Mouse (Mus musculus): ENCODE measurements around the gene Copz1. TPM values are rescaled to one million over a fixed set of nuclear protein-coding genes. Genes with fewer than 3 reads are reported as not detected.

Gene Copz1
- polyA plus RNA-seq, 1 experiment from 2014 or later = 220 TPM

- no peak overlapping the region for H3K4me3 ChIP-seq
- no peaks in the 10 kb centered on the region for H3K27me3 ChIP-seq
- H3K4me1 ChIP-seq = peaks cover 43% of the 10 kb centered on the region
- H3K9me3 ChIP-seq = no peaks in the 10 kb centered on the region
- H3K36me3 ChIP-seq = peaks cover 12% of the 10 kb centered on the region
- H3K27ac ChIP-seq (replicated peaks) = no peak overlapping the region
- 91% methylated on average over 8 of the region's 8 CpGs for WGBS
- no peak for ATAC-seq (replicated peaks)
- no peak overlapping the region for H3K4me2 ChIP-seq (replicated peaks)
- H3K9ac ChIP-seq (replicated peaks) = no peak overlapping the region
Measured at GRCm38 (mm10) chr15:103317731-103318130, 45.2 kb downstream of the Copz1 start.

DNA sequence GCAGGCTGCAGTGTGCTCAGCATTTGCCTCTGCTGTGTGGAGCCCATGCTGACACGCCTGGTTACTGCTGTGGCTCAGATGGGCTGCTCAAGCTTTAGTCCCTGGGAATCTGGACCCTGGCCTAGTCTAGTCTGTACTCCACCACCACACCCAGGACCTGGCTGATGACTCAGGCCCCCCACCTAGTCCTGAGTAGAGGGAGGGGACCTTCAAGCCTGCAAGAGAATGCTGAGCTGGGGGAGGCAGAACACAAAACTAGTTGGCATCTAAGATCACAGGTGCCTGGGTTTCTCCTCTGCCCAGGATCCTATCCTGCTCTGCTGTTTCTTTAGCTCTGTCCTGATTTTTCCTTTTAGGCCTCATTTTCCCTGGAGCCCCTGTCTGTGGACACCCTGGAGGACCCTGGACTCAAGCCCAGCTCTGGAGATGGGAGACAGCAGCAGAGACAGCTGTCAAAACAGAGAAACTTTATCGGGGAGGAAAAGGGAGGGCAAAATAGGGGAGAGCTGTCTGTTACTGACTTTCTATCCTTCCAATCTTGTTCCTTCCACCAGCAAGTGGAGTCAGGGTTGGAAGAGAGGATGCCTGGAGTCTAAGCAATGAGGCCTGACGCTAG is 45.8 kb downstream of the Copz1 start:
- H3K4me3 ChIP-seq = no peak overlapping the region
- H3K9ac ChIP-seq (replicated peaks) = no peak overlapping the region
- 79% methylated on average over 3 of the region's 3 CpGs for WGBS
- no peaks in the 10 kb centered on the region for H3K27me3 ChIP-seq
- H3K36me3 ChIP-seq = peaks cover 12% of the 10 kb centered on the region
- H3K4me2 ChIP-seq (replicated peaks) = no peak overlapping the region
- peaks cover 45% of the 10 kb centered on the region for H3K4me1 ChIP-seq
- H3K9me3 ChIP-seq = no peaks in the 10 kb centered on the region
- no peak for ATAC-seq (replicated peaks)
- no peak overlapping the region for H3K27ac ChIP-seq (replicated peaks)

GRCm38 (mm10) chr15:103321076-103321475 is 48.6 kb downstream of the Copz1 start:
- 66% methylated on average over 1 of the region's 1 CpGs for WGBS
- peaks cover 30% of the 10 kb centered on the region for H3K4me1 ChIP-seq
- H3K4me3 ChIP-seq = no peak overlapping the region
- no peaks in the 10 kb centered on the region for H3K9me3 ChIP-seq
- no peak for ATAC-seq (replicated peaks)
- no peak overlapping the region for H3K4me2 ChIP-seq (replicated peaks)
- no peak overlapping the region for H3K27ac ChIP-seq (replicated peaks)
- H3K9ac ChIP-seq (replicated peaks) = no peak overlapping the region
- H3K27me3 ChIP-seq = no peaks in the 10 kb centered on the region
- peaks cover 5% of the 10 kb centered on the region for H3K36me3 ChIP-seq

DNA sequence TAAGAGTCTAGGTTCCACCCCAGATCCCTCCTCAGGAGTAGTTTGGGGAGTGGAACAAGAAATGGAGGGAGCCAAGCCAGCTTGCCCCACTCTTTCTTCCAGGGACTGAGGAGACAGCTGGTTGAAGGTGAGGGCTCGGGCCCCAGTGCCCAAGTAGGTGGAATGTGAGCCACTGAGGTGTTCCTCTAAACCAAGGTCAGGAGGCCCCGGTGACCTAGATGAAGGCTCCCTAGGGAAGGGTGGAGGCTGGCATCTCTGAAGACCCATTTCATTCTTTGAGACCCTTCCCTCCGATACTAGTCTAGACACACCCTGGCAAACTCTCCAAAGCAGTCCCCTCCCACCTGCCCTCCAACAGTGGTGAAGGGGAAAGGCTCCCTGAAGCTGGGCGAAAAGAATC is 49.9 kb downstream of the Copz1 start:
- no peaks in the 10 kb centered on the region for H3K27me3 ChIP-seq
- no peaks in the 10 kb centered on the region for H3K9me3 ChIP-seq
- H3K27ac ChIP-seq (replicated peaks) = no peak overlapping the region
- peaks cover 30% of the 10 kb centered on the region for H3K4me1 ChIP-seq
- H3K9ac ChIP-seq (replicated peaks) = peak overlapping the region; percentile 77
- peak overlapping the region; percentile 64 for H3K4me3 ChIP-seq
- 36% methylated on average over 4 of the region's 4 CpGs for WGBS
- H3K36me3 ChIP-seq = no peaks in the 10 kb centered on the region; the same call in 1 of the 2 replicates
- 0 out of 2 replicates have a peak, but pooled peaks have one; percentile 2 for ATAC-seq (replicated peaks)
- peak overlapping the region; percentile 84 for H3K4me2 ChIP-seq (replicated peaks)

GRCm38 (mm10) chr15:103323070-103323454 is 50.5 kb downstream of the Copz1 start:
- Histone ChIP-seq H3K27ac (replicated peaks) (peak overlapping the region; percentile 42), H3K9ac (replicated peaks) (peak overlapping the region; percentile 77), H3K4me3 (peak overlapping the region; percentile 64), H3K27me3 (no peaks in the 10 kb centered on the region), H3K36me3 (no peaks in the 10 kb centered on the region; the same call in 1 of the 2 replicates), H3K9me3 (no peaks in the 10 kb centered on the region), H3K4me1 (peaks cover 30% of the 10 kb centered on the region), H3K4me2 (replicated peaks) (peak overlapping the region; percentile 84)
- ATAC-seq (replicated peaks) = peak; percentile 76
- WGBS = 2% methylated on average over 20 of the region's 26 CpGs

DNA sequence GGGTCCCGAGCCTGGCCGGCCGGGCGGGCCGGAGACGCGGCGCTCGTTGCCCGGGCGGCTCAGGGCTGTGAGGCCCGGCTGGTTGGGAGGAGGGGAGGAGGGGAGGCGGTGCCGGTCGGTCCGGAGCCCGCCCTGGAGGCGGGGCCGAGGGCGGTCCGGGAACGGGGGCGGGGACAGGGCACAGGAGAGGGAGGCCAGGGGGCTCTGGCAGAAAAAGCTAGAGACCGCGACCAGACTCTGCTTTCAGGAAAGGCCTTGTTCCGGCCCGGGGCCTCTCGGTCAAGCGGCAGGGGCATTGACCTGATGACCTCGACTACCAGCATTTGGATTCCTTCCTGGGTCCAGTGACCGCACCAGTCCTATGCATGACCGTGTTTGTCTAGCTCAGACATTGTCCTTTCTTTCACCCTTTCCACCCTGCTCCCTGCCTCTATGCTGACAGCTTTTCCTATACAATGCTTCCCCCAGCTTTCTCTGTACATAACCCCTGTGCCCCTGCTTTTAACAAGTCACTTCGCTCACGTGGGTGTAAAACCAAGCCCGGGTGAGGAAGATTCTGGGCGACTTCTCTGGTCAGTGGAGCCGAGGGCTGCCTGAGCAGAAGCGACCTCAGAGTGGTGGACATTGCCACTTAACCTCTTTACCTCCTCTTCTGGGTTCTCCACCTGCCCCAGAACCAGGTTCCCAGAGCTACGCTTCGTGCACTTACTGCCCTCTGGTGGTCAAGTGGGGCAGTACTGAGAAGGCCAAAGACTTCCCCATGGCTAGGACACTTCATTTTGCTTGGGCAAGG is 51.1 kb downstream of the Copz1 start:
- WGBS = under 1% methylated on average over 39 of the region's 40 CpGs
- Histone ChIP-seq H3K9ac (replicated peaks) (peak overlapping the region; percentile 77), H3K4me2 (replicated peaks) (peak overlapping the region; percentile 84), H3K36me3 (no peaks in the 10 kb centered on the region), H3K9me3 (no peaks in the 10 kb centered on the region), H3K4me3 (peak overlapping the region; percentile 64), H3K27ac (replicated peaks) (peak overlapping the region; percentile 42), H3K27me3 (no peaks in the 10 kb centered on the region), H3K4me1 (peaks cover 30% of the 10 kb centered on the region)
- ATAC-seq (replicated peaks) = peak; percentile 97

GRCm38 (mm10) chr15:103333081-103333615 is 60.6 kb downstream of the Copz1 start:
- no peaks in the 10 kb centered on the region for H3K27me3 ChIP-seq
- 56% methylated on average over 5 of the region's 5 CpGs for WGBS
- no peak overlapping the region for H3K4me2 ChIP-seq (replicated peaks)
- H3K36me3 ChIP-seq = no peaks in the 10 kb centered on the region
- no peak overlapping the region for H3K9ac ChIP-seq (replicated peaks)
- H3K27ac ChIP-seq (replicated peaks) = no peak overlapping the region
- H3K4me1 ChIP-seq = peaks cover 13% of the 10 kb centered on the region
- no peaks in the 10 kb centered on the region for H3K9me3 ChIP-seq
- H3K4me3 ChIP-seq = no peak overlapping the region
- ATAC-seq (replicated peaks) = no peak

DNA sequence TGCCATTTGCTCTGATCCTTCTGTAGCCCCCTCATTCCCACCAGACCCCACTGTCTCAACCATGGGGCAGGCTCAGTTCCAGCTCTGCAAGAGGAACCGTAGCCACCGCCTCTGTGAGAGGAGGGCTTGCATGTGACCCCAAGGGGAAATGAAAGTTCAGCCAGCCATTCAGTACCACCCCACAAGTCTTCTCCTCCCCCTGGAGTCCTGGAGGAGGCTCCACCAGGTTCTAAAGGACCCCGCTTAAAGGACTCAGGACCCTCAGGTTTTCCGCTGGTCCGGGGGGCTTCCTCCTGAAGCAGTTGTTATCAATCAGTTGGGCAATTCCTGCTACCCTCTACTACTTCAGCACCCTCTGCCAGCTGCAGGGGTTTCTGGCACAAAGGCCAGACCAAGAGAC is 61.2 kb downstream of the Copz1 start:
- Histone ChIP-seq H3K9me3 (no peaks in the 10 kb centered on the region), H3K9ac (replicated peaks) (no peak overlapping the region), H3K27ac (replicated peaks) (no peak overlapping the region), H3K4me3 (no peak overlapping the region), H3K4me1 (peaks cover 13% of the 10 kb centered on the region), H3K4me2 (replicated peaks) (no peak overlapping the region), H3K36me3 (no peaks in the 10 kb centered on the region), H3K27me3 (peaks cover under 1% of the 10 kb centered on the region; the same call in 1 of the 2 replicates)
- 0 out of 2 replicates have a peak, but pooled peaks have one; percentile 6 for ATAC-seq (replicated peaks)
- 51% methylated on average over 5 of the region's 5 CpGs for WGBS

GRCm38 (mm10) chr15:103334194-103334593 is 61.7 kb downstream of the Copz1 start:
- H3K36me3 ChIP-seq = no peaks in the 10 kb centered on the region
- WGBS = 3% methylated on average over 2 of the region's 2 CpGs
- H3K9ac ChIP-seq (replicated peaks) = no peak overlapping the region
- H3K4me2 ChIP-seq (replicated peaks) = no peak overlapping the region
- no peak overlapping the region for H3K4me3 ChIP-seq
- H3K4me1 ChIP-seq = peaks cover 17% of the 10 kb centered on the region
- 0 out of 2 replicates have a peak, but pooled peaks have one; percentile 19 for ATAC-seq (replicated peaks)
- peaks cover 5% of the 10 kb centered on the region; the same call in 1 of the 2 replicates for H3K27me3 ChIP-seq
- H3K27ac ChIP-seq (replicated peaks) = no peak overlapping the region
- H3K9me3 ChIP-seq = no peaks in the 10 kb centered on the region

GRCm38 (mm10) chr15:103335040-103335439 is 62.5 kb downstream of the Copz1 start:
- no peak overlapping the region for H3K9ac ChIP-seq (replicated peaks)
- WGBS = 56% methylated on average over 3 of the region's 3 CpGs
- no peaks in the 10 kb centered on the region for H3K36me3 ChIP-seq
- H3K4me1 ChIP-seq = peaks cover 23% of the 10 kb centered on the region
- H3K4me2 ChIP-seq (replicated peaks) = no peak overlapping the region
- no peak overlapping the region for H3K4me3 ChIP-seq
- ATAC-seq (replicated peaks) = no peak
- no peaks in the 10 kb centered on the region for H3K9me3 ChIP-seq
- peaks cover 8% of the 10 kb centered on the region; the same call in 1 of the 2 replicates for H3K27me3 ChIP-seq
- no peak overlapping the region for H3K27ac ChIP-seq (replicated peaks)

- ATAC-seq (replicated peaks) = no peak
- no peak overlapping the region for H3K9ac ChIP-seq (replicated peaks)
- no peak overlapping the region for H3K4me3 ChIP-seq
- H3K4me2 ChIP-seq (replicated peaks) = no peak overlapping the region
- no peak overlapping the region for H3K27ac ChIP-seq (replicated peaks)
- H3K9me3 ChIP-seq = no peaks in the 10 kb centered on the region
- H3K27me3 ChIP-seq = peaks cover 8% of the 10 kb centered on the region; the same call in 1 of the 2 replicates
- no peaks in the 10 kb centered on the region for H3K36me3 ChIP-seq
- 26% methylated on average over 7 of the region's 7 CpGs for WGBS
- peaks cover 30% of the 10 kb centered on the region for H3K4me1 ChIP-seq
Measured at GRCm38 (mm10) chr15:103335488-103336235, 63.1 kb downstream of the Copz1 start.

Measured in forebrain, embryonic 15.5 days (tissue).